In the genomic region with DNA sequence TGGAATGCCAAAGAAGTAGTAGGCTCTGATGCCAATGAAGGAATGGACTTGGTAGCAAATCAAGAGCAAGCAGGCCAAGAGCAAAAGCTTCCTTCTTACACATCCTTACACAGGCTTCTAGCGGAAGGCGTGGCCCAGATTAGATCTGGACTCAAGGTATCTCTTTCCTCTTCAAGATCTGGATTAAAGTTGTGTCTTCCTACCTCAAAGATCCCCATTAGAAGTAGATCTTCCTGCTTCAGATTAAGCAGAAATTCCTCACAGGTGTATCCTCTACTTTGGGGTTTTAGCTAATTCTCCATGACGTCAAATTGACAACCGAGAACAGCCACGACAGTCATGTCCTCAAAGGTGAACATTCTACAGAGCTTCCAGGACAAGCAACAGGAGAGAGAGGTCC, we compare ENCODE assay signal across 36 mouse cellular contexts. TPM values are rescaled to one million over a fixed set of nuclear protein-coding genes. Genes with fewer than 3 reads are reported as not detected.
"Had no signal": no experiment of that assay in that cellular context is flagged by ENCODE, and none has a peak within 500 bp of the region (broad histone marks: within the 10 kb centered on the region; RNA-seq: fewer than 3 reads in every experiment).

No protein-coding gene starts in this region.

- H3K4me2 ChIP-seq: limb, embryonic 12.5 days; limb, embryonic 13.5 days; limb, embryonic 15.5 days; liver, embryonic 11.5 days; liver, embryonic 12.5 days; liver, embryonic 13.5 days; liver, embryonic 15.5 days; lung, embryonic 14.5 days; lung, embryonic 15.5 days; midbrain, embryonic 12.5 days; midbrain, embryonic 15.5 days; neural tube, embryonic 12.5 days; neural tube, embryonic 13.5 days had no signal

- ATAC-seq: liver, embryonic 12.5 days; liver, postnatal 0 days; lung, postnatal 0 days; midbrain, embryonic 15.5 days; midbrain, embryonic 16.5 days had no signal

- H3K9ac ChIP-seq: limb, embryonic 12.5 days; limb, embryonic 13.5 days; limb, embryonic 15.5 days; liver, embryonic 12.5 days; liver, embryonic 13.5 days; liver, embryonic 14.5 days; liver, embryonic 15.5 days; liver, postnatal 0 days; lung, embryonic 14.5 days; lung, embryonic 15.5 days; midbrain, embryonic 12.5 days; midbrain, embryonic 15.5 days; neural tube, embryonic 12.5 days; neural tube, embryonic 13.5 days had no signal

- H3K27ac ChIP-seq: limb, embryonic 10.5 days; limb, embryonic 12.5 days; limb, embryonic 13.5 days; limb, embryonic 15.5 days; liver, embryonic 12.5 days; liver, embryonic 13.5 days; liver, embryonic 14.5 days; liver, embryonic 15.5 days; lung, embryonic 15.5 days; macrophage; midbrain, embryonic 10.5 days; midbrain, embryonic 12.5 days; midbrain, embryonic 15.5 days; neural tube, embryonic 12.5 days; neural tube, embryonic 13.5 days had no signal

- H3K4me3 ChIP-seq: limb, embryonic 10.5 days; limb, embryonic 12.5 days; limb, embryonic 13.5 days; limb, embryonic 15.5 days; liver, embryonic 12.5 days; liver, embryonic 13.5 days; liver, embryonic 15.5 days; lung, embryonic 15.5 days; megakaryocyte, embryonic 14.5 days; midbrain, embryonic 10.5 days; midbrain, embryonic 12.5 days; midbrain, embryonic 15.5 days; myocyte; neural tube, embryonic 12.5 days; neural tube, embryonic 13.5 days had no signal

- H3K36me3 ChIP-seq: limb, embryonic 10.5 days; limb, embryonic 12.5 days; limb, embryonic 13.5 days; limb, embryonic 15.5 days; liver, embryonic 12.5 days; liver, embryonic 13.5 days; liver, embryonic 15.5 days; lung, embryonic 15.5 days; midbrain, embryonic 10.5 days; midbrain, embryonic 12.5 days; midbrain, embryonic 15.5 days; neural tube, embryonic 12.5 days; neural tube, embryonic 13.5 days had no signal

- H3K4me1 ChIP-seq: limb, embryonic 10.5 days; limb, embryonic 12.5 days; limb, embryonic 13.5 days; limb, embryonic 15.5 days; liver, embryonic 12.5 days; liver, embryonic 13.5 days; liver, embryonic 15.5 days; lung, embryonic 15.5 days; megakaryocyte, embryonic 14.5 days; midbrain, embryonic 10.5 days; midbrain, embryonic 12.5 days; midbrain, embryonic 15.5 days; neural tube, embryonic 12.5 days; neural tube, embryonic 13.5 days had no signal

- H3K27me3 ChIP-seq: limb, embryonic 12.5 days; limb, embryonic 13.5 days; limb, embryonic 15.5 days; liver, embryonic 12.5 days; liver, embryonic 13.5 days; liver, embryonic 15.5 days; lung, embryonic 15.5 days; midbrain, embryonic 12.5 days; midbrain, embryonic 15.5 days; neural tube, embryonic 12.5 days; neural tube, embryonic 13.5 days had no signal

- DNase-seq: left cerebral cortex, postnatal 4 days; liver; liver, embryonic 13.5 days; liver, postnatal 0 days; lung, adult 18-20 months; lung, adult 2 months; lung, embryonic 14.5 days; lung, postnatal 10 days; lung, postnatal 14 days; lung, postnatal 36 days; lung, postnatal 4 days; midbrain, embryonic 14.5 days had no signal

- H3K9me3 ChIP-seq: limb, embryonic 10.5 days; limb, embryonic 12.5 days; limb, embryonic 13.5 days; limb, embryonic 15.5 days; liver, embryonic 12.5 days; liver, embryonic 13.5 days; liver, embryonic 15.5 days; lung, embryonic 15.5 days; megakaryocyte, embryonic 14.5 days; midbrain, embryonic 10.5 days; midbrain, embryonic 12.5 days; midbrain, embryonic 15.5 days; neural tube, embryonic 12.5 days; neural tube, embryonic 13.5 days had no signal

RNA-seq across cellular contexts. Expression of gene Tigit, which starts 27.8 kb away (rescaled TPM):
- polyA plus RNA-seq: limb, embryonic 10.5 days; limb, embryonic 11.5 days; limb, embryonic 12.5 days; limb, embryonic 13.5 days; limb, embryonic 14.5 days; limb, embryonic 15.5 days; liver, embryonic 11.5 days; liver, embryonic 12.5 days; liver, embryonic 13.5 days; liver, embryonic 14.5 days; liver, embryonic 15.5 days; liver, embryonic 16.5 days; lung, embryonic 14.5 days; lung, embryonic 16.5 days; lung, postnatal 0 days; macrophage; midbrain, embryonic 10.5 days; midbrain, embryonic 14.5 days; midbrain, embryonic 15.5 days; midbrain, embryonic 16.5 days; neural tube, embryonic 11.5 days; neural tube, embryonic 12.5 days; neural tube, embryonic 13.5 days had no signal
